Mouse (Mus musculus) cerebellum, adult 2 months (tissue): ENCODE results near the gene Vac14. TPM values are rescaled to one million over a fixed set of nuclear protein-coding genes. Genes with fewer than 3 reads are reported as not detected.

Experiments used
- DNase-seq, 2 experiments: peaks; one replicate each; pipeline ENCODE4 v3.0.0; 2021
- H3K27ac ChIP-seq: fragments of 200-500 bp; 2 replicates; pipeline ENCODE4 v1.5.1; 2012; ENCODE audit warnings: low read length, control low read depth, inconsistent platforms; ENCODE audit not compliant: insufficient read depth
- H3K27me3 ChIP-seq: fragments of 200-500 bp; 2 replicates; pipeline ENCODE4 v1.6.1; 2012; ENCODE audit warnings: inconsistent platforms, mild to moderate bottlenecking, low read length, moderate library complexity; ENCODE audit not compliant: control insufficient read depth, insufficient read depth
- H3K4me1 ChIP-seq: fragments of 200-500 bp; 2 replicates; pipeline ENCODE4 v1.6.1; 2011; ENCODE audit warnings: low read length; ENCODE audit not compliant: control insufficient read depth, insufficient read depth
- H3K4me3 ChIP-seq: fragments of 200-500 bp; replicated peaks from 2 replicates; pipeline ENCODE3; 2011; ENCODE audit warnings: mild to moderate bottlenecking, low read depth, low read length, control low read depth; ENCODE audit not compliant: insufficient read depth
- CTCF ChIP-seq: fragments of 200-500 bp; IDR thresholded peaks from 2 replicates; pipeline ENCODE4 v1.5.1; 2011; ENCODE audit warnings: low read depth, mild to moderate bottlenecking, control low read depth, low read length, moderate library complexity, borderline replicate concordance; ENCODE audit not compliant: insufficient read depth
- POLR2A ChIP-seq: fragments of 200-500 bp; IDR thresholded peaks from 2 replicates; pipeline ENCODE4 v1.6.1; 2011; ENCODE audit warnings: low read length, control low read depth, borderline replicate concordance; ENCODE audit not compliant: insufficient read depth
- WGBS: fragments of 180-500 bp; shearing (Covaris S2); methylation state at CpG from one replicate; pipeline ENCODE4 v1.1.7; 2018; 5-methylcytosine and 5-hydroxymethylcytosine counted together
- polyA plus RNA-seq: library from polyadenylated mRNA; depleted of rRNA; stranded (reverse); fragments of >200 nt; gene quantifications from 2 replicates; pipeline ENCODE4 v1.2.3, GENCODE M21; 2012

Vac14 gene
- polyA plus RNA-seq, 1 experiment, result 37.6 TPM

DNA sequence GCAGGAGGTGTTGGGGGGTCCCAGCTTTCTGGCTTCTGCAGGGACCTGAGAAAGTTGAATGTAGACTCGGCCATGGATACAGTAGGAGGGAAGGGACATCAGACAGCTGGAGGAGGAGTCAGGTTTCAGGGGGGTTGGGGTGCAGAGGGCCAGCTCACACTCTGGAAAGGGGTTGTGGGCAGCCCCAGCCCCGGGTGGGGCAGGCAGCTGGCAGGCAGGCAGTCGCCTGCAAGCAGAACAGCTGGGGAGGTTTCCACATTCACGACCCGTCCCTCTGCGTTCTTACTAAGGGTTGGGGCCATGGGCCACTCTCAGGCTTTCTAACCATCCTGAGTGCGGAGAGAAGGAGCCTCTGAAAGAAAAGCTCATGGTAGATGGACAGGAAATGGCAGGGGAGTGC lies 98.7 kb downstream of the Vac14 start:
- peak overlapping the region; percentile 78 for H3K27ac ChIP-seq
- H3K4me1 ChIP-seq, result peaks cover 80% of the 10 kb centered on the region
- 49% methylated on average over 7 of the region's 7 CpGs for WGBS
- no peaks in the 10 kb centered on the region for H3K27me3 ChIP-seq
- no peak for DNase-seq
- no peak overlapping the region for H3K4me3 ChIP-seq
- TF ChIP-seq POLR2A (no peak), CTCF (no peak)

DNA sequence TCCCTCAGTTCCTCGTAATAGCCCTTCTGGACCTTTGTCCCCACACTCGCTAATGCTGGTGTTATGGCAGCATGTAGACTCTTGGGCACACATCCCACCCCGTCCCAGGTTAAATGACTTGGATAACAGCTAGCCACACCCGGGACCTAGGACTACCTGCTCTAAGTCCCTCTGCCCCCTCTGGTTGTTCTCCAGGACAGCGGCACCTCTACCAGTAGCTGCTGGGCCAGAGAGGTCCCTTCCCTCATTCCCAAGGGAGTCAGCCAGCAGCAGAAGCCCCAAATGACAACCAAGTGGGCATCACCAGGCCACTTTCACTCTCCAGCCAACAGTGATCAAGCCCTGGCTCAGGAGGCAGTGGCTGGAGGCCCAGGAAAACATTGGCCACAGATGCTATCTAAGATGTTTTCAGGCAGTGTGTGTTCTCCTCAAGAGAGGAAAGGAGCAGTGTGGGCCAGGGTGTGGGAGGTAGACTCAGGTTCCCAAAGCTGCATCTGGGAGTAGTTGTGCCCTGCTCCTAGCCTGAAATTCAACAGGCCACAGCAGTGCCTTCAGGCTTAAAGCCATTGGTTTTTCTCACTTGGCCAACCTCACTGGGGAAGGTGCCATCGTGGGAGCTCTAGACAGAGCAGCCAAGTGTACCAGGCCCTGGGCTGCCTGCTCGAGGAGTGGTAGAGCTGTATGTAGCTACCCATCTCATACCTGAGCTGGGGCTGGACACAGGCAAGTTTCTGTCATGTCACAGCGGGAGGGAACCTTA lies 100.0 kb downstream of the Vac14 start:
- Histone ChIP-seq H3K4me3 (no peak overlapping the region), H3K27ac (peak overlapping the region; percentile 84), H3K4me1 (peaks cover 72% of the 10 kb centered on the region), H3K27me3 (no peaks in the 10 kb centered on the region)
- TF ChIP-seq POLR2A, result no peak
- TF ChIP-seq CTCF, result no peak
- peak in 1 of 2 experiments; percentile 60 for DNase-seq
- WGBS, result 38% methylated on average over 8 of the region's 8 CpGs

DNA sequence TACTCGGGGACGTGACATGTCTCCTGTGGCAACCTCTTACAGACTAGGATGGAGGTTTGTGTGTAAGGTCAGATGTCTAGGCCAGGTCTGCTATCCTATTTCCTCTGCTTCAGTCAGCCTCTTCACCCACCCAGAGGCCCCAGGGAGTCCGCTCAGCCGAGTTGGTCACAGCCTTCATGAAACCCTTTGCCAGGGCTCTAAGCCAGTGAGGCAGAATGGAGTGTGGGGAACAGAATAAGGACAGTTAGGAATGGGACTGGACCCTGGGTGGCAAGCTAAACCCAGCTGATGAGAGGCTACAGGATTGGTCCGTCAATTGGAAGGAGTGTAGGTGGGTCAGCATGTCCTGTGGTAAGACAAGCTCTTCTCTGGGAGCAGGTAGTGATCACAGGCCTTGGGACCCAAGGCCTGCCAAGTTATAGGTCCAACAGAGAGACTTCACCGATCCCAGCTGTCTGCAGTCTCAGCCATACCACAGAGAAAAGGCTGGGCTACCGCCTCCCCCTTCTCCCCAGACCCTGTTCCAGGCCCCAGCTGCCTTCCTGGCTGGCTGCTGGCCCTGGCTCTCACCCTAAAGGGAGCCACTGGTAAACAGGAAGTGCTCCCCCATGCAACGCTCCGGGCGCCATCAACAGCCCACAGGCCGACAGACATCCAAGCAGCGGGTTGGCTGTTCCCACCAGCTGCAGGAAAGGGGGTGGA lies 100.7 kb downstream of the Vac14 start:
- peak; percentile 56 to 59 for DNase-seq
- TF ChIP-seq POLR2A (no peak), CTCF (no peak)
- Histone ChIP-seq H3K4me1 (peaks cover 66% of the 10 kb centered on the region), H3K4me3 (no peak overlapping the region), H3K27ac (peak overlapping the region; percentile 84), H3K27me3 (no peaks in the 10 kb centered on the region)
- 22% methylated on average over 12 of the region's 12 CpGs for WGBS

DNA sequence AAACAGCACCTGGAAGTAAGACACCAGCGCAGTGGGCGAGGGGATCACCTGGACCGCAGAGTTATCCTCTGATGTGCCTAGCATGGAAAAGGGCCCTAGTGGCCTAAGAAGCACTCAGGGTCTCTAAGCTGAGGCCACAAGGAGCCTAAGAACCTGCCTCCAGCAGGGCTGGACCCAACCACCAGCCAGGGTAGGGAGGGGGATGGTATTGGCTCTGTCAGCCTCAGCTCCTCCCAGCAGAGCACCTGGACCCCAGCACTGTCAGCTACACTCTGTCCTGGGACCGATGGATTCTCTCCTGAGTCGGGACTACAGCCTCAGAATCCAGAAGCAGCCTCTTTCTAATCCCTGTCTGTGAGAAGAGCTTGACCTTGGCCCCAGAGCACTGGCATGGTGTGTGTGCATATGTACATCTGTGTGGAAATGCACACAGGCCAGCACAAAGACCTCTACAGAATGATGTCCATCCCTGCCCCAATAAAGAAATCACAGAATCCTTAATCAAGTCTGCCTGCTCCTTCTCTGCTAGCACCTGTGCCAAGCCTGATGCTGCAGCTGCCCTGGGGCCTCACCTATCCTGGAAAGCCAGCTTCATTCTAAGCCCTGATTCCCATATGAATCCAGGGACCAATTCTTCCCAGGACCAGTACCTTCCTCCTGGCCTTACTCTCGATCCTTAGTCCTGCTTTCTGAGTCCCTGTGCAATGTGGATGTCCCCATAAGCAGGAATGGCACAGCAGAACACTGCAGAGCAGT lies 101.7 kb downstream of the Vac14 start:
- TF ChIP-seq POLR2A (no peak), CTCF (no peak)
- Histone ChIP-seq H3K4me1 (peaks cover 65% of the 10 kb centered on the region), H3K27ac (peak overlapping the region; percentile 84), H3K27me3 (no peaks in the 10 kb centered on the region), H3K4me3 (peak overlapping the region; percentile 77)
- 52% methylated on average over 6 of the region's 6 CpGs for WGBS
- DNase-seq, result peak in 1 of 2 experiments; percentile 61

DNA sequence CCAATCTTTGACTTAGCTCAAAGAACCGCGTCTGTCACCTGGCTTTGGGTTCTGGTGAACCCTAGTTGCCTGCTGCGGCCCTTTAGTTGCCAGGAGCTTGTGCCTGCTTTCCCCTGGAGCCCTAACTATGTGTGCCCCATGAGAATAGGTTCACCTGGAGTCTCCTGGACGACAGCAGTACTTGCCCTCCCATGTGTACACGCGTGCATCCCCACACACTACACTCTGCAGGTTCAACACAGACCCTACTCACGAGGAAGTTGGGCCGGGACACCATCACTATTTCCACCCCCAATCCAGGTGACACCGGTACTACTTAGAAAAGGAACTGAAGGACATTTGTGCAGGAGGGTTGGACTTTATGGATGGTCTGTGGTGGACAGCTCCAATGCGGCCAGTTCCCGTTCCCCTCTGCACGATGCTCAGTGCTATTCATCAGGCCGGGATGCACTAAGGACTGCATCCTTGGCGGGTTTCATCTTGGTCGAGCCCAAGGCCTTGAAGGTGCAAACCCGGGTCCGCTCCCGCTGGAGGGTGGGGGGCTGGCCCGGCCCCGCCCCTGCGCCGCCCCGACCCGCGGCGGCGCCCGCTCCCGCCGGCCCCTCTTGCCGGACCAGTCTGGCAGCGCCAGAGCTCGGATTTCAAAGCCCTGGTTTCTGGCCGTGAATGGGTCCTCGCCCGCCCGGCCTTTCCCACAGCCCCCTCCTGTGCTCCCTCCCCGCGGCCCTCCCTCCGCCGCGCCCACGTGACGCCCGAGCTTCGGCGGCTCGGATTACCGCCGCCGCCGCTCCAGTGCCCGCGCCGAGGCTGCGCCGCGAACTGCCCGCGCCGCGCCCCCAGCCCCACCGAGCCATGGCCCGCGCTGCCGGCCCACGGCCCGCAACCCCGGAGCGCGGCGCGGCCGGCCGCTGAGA lies 102.6 kb downstream of the Vac14 start, which contains the start of gene Mtss1l:
Mtss1l (plus strand) TSS at position 792 of the 914 bp plus-strand sequence.
- Histone ChIP-seq H3K4me3 (peak within 1 kb of the TSS; percentile 77), H3K4me1 (peaks cover 65% of the 10 kb centered on the region), H3K27me3 (no peaks in the 10 kb centered on the region), H3K27ac (peak within 1 kb of the TSS; percentile 84)
- WGBS, result 3% methylated on average over 57 of the region's 75 CpGs
- TF ChIP-seq POLR2A, result peak; percentile 27
- TF ChIP-seq CTCF, result no peak
- peak; percentile 85 to 88 for DNase-seq

DNA sequence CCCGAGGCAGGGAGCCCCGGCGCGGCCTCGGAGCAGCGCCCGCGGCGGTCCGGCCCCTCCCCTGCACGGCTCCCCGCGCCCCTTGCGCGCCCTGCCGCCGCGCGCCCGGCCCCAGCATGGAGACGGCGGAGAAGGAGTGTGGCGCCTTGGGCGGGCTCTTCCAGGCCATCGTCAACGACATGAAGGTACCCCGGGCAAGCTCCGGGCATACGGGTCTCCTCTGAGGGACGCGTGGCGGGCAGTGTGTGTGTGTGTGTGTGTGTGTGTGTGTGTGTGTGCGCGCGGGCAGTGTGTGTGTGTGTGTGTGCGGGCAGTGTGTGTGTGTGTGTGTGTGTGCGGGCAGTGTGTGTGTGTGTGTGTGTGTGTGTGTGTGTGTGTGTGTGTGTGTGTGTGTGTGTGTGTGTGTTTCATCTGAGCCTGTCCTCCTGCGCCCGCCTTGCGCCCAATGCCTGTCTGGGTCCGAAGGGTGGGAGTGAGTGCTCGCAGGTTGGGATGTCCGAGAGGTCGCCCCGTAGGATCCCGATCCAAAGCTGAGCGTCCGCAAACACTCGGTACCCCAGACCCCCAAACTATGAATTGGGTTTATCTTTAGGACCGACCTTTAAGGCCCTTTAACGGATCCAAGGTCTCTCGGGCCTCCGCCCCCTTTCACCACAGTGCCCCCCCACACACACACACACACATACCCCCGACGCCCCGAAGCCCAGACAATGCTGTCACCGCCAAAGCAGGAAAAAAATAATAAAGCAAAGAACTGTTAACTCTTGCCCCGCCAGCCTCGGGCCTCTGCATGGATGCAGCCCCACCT lies 103.4 kb downstream of the Vac14 start:
- H3K4me1 ChIP-seq, result peaks cover 63% of the 10 kb centered on the region
- H3K27ac ChIP-seq, result peak overlapping the region; percentile 84
- peak; percentile 62 to 74 for DNase-seq
- no peaks in the 10 kb centered on the region for H3K27me3 ChIP-seq
- WGBS, result under 1% methylated on average over 48 of the region's 59 CpGs
- TF ChIP-seq CTCF (no peak), POLR2A (no peak)
- H3K4me3 ChIP-seq, result peak overlapping the region; percentile 77
